Mouse (Mus musculus) stomach, embryonic 14.5 days (tissue): ENCODE measurements around the gene Dao. TPM values are rescaled to one million over a fixed set of nuclear protein-coding genes. Genes with fewer than 3 reads are reported as not detected.

Experiments
- ATAC-seq: fragments of 200-750 bp; cut with Nextera tagmentation; 2 replicates; pipeline ENCODE4 v1.8.0; 2017; ENCODE audit warnings: low read depth, moderate TSS enrichment; ENCODE audit not compliant: insufficient number of reproducible peaks, insufficient read depth, low FRiP score
- H3K27ac ChIP-seq: fragments of 300-500 bp; sonication (generic); 2 replicates; pipeline ENCODE4 v1.5.1; 2014; ENCODE audit warnings: mild to moderate bottlenecking, low read length, moderate library complexity, mixed read lengths
- H3K27me3 ChIP-seq: fragments of 300-500 bp; sonication (generic); 2 replicates; pipeline ENCODE4 v1.6.1; 2014; ENCODE audit warnings: low read length, control low read depth, mixed read lengths; ENCODE audit not compliant: control insufficient read depth, insufficient read depth
- H3K36me3 ChIP-seq: fragments of 300-500 bp; sonication (generic); 2 replicates; pipeline ENCODE4 v1.6.1; 2014; ENCODE audit warnings: mild to moderate bottlenecking, control low read depth, low read length, moderate library complexity, mixed read lengths; ENCODE audit not compliant: control insufficient read depth, insufficient read depth
- H3K4me1 ChIP-seq: fragments of 300-500 bp; sonication (generic); 2 replicates; pipeline ENCODE4 v1.6.1; 2014; ENCODE audit warnings: low read length, control low read depth, mixed read lengths; ENCODE audit not compliant: control insufficient read depth, insufficient read depth
- H3K4me2 ChIP-seq: fragments of 300-500 bp; sonication (generic); replicated peaks from 2 replicates; pipeline ENCODE4 v1.6.1; 2014; ENCODE audit warnings: low read depth, low read length, control low read depth
- H3K4me3 ChIP-seq: fragments of 300-500 bp; sonication (generic); 2 replicates; pipeline ENCODE4 v1.5.1; 2014; ENCODE audit warnings: low read depth, low read length, control low read depth
- H3K9ac ChIP-seq: fragments of 300-500 bp; sonication (generic); replicated peaks from 2 replicates; pipeline ENCODE4 v1.6.1; 2014; ENCODE audit warnings: low read depth, mild to moderate bottlenecking, control low read depth, low read length, moderate library complexity, mixed read lengths
- H3K9me3 ChIP-seq: fragments of 300-500 bp; sonication (generic); 2 replicates; pipeline ENCODE4 v1.6.1; 2016; ENCODE audit warnings: low read depth, low read length, control low read depth; ENCODE audit not compliant: control insufficient read depth
- WGBS: fragments of 180-500 bp; shearing (Covaris S2); extraction: QIAGEN DNeasy Blood & Tissue Kit; methylation state at CpG from one replicate; pipeline ENCODE4 v1.1.7; 2014; 5-methylcytosine and 5-hydroxymethylcytosine counted together
- polyA plus RNA-seq: library from polyadenylated mRNA; unstranded; fragments of >200 nt; fragmentation: Nextera tagmentation; extraction: Ambion mirVana; gene quantifications from 2 replicates; pipeline ENCODE4 v1.2.1, GENCODE M21; 2014

Dao gene
- polyA plus RNA-seq, 1 experiment from 2014 or later: 0.16 TPM

DNA sequence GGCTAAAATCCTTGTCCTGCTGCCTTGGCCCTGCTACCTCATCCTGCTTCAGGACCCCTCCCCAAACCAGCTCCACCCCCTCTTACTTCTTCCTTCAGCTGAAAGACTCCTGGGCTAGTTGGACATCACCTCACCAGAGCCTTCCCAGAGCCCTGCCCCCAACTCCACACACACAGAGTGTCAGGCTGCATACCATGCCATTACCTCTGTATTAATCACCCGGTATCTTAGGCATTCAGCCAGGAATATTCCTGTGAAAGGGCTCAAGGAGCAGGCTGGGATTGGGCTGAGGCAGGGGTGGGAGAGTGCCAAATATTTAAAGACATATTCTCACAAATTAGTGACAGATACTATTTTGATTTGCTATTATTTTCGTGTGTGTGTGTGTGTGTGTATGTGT lies 7.0 kb upstream of the Dao start:
- H3K27ac ChIP-seq: peak overlapping the region; percentile 33; the same call in 1 of the 2 replicates
- no peaks in the 10 kb centered on the region for H3K36me3 ChIP-seq
- H3K9me3 ChIP-seq: no peaks in the 10 kb centered on the region
- whole genome bisulfite sequencing: 28% methylated on average over 2 of the region's 2 CpGs
- H3K4me2 ChIP-seq: no peak overlapping the region
- H3K4me3 ChIP-seq: no peak overlapping the region
- peaks cover 10% of the 10 kb centered on the region; the same call in 1 of the 2 replicates for H3K4me1 ChIP-seq
- no peak overlapping the region for H3K9ac ChIP-seq
- H3K27me3 ChIP-seq: no peaks in the 10 kb centered on the region
- ATAC-seq: no peak

DNA sequence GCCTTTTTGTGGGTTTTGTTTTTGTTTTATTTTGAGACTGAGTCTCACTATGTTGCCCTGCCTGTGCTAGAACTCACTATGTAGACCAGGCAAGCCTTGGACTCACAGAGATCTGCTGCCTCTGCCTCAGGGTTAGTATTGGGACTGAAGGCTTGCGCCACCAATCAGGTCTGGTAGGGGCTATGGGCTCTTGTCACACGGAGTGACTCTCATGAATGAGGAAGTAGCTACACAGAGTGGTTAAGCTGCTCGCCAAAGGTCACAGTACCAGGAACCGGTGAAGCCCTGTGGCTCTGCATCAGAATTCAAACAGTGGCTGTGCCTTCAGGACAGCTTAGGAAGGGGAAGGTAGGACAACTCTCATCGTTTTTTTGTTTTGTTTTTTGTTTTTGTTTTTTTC lies 4.1 kb upstream of the Dao start:
- Histone ChIP-seq H3K4me3 (no peak overlapping the region), H3K9me3 (no peaks in the 10 kb centered on the region), H3K27ac (no peak overlapping the region), H3K4me1 (0 out of 2 replicates have a peak, but pooled peaks cover under 1% of the 10 kb centered on the region), H3K36me3 (no peaks in the 10 kb centered on the region), H3K4me2 (no peak overlapping the region), H3K9ac (no peak overlapping the region), H3K27me3 (no peaks in the 10 kb centered on the region)
- ATAC-seq: no peak
- WGBS: 60% methylated on average over 5 of the region's 5 CpGs

DNA sequence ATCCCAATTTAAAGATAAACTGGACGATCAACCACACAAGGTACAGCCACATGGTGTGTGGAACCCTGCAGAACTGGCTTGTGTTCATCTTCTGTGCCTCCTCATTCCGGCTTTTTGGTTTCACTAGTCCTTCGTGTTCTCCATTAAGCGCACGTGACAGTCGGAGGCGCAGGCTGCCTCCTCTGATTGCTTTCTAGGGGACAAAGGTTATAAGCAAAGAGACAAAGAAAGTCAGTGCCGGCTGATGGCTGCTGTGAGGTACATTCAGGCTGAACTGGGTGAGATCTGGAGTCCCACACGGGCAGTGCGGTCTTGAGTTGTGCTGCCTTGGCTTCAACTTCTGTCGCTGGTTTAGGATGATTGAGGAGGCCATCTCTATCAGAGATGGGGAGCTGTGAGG lies 1.1 kb downstream of the Dao start:
- no peak overlapping the region for H3K4me2 ChIP-seq
- no peak overlapping the region for H3K27ac ChIP-seq
- no peaks in the 10 kb centered on the region for H3K27me3 ChIP-seq
- H3K4me1 ChIP-seq: no peaks in the 10 kb centered on the region
- H3K9ac ChIP-seq: no peak overlapping the region
- ATAC-seq: no peak
- no peak overlapping the region for H3K4me3 ChIP-seq
- WGBS: 78% methylated on average over 11 of the region's 11 CpGs
- H3K36me3 ChIP-seq: no peaks in the 10 kb centered on the region
- H3K9me3 ChIP-seq: no peaks in the 10 kb centered on the region

DNA sequence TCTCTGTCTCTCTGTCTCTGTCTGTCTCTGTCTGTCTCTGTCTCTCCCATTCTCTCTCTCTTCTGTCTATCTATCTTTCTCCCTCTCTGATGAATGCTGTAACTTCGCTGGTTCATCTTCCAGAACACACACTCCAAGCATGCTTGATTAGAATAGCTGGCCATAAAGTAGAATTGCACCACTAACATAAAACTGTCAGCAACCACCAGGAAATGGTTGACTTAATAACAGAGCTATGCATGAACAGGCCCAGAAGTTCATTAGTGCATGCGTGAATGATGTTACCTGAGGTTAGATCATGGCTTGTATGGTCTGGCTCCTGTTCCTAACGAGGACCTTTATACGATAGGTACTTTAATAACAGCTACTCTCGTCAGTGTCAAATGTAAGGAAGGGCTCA lies 1.6 kb downstream of the Dao start:
- H3K9ac ChIP-seq: no peak overlapping the region
- H3K4me3 ChIP-seq: no peak overlapping the region
- 77% methylated on average over 5 of the region's 5 CpGs for WGBS
- H3K27me3 ChIP-seq: no peaks in the 10 kb centered on the region
- H3K4me2 ChIP-seq: no peak overlapping the region
- no peak for ATAC-seq
- H3K36me3 ChIP-seq: no peaks in the 10 kb centered on the region
- H3K27ac ChIP-seq: no peak overlapping the region
- H3K4me1 ChIP-seq: no peaks in the 10 kb centered on the region
- no peaks in the 10 kb centered on the region for H3K9me3 ChIP-seq

DNA sequence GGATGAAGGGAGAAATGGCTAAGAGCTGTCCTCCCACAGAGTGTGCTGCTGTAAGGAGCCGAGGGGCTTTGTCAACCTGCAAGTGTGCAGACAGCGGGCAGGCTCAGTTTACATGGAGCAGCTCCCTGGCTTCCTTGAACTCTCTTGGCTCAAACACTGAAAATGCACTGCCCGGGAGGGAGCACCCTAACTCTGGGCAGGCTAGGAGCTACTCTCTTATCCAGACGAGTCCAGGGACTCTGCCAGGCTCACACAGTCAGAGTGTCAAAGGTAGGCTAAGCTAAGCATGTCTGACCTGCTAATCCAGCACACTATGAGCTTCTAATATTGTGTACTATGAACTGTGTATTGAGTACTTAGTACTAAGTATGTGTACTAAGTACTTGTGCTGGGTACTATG lies 3.5 kb downstream of the Dao start:
- WGBS: 67% methylated on average over 4 of the region's 4 CpGs
- Histone ChIP-seq H3K9me3 (no peaks in the 10 kb centered on the region), H3K4me3 (no peak overlapping the region), H3K9ac (no peak overlapping the region), H3K27me3 (no peaks in the 10 kb centered on the region), H3K36me3 (no peaks in the 10 kb centered on the region), H3K27ac (no peak overlapping the region), H3K4me1 (no peaks in the 10 kb centered on the region), H3K4me2 (no peak overlapping the region)
- ATAC-seq: no peak

DNA sequence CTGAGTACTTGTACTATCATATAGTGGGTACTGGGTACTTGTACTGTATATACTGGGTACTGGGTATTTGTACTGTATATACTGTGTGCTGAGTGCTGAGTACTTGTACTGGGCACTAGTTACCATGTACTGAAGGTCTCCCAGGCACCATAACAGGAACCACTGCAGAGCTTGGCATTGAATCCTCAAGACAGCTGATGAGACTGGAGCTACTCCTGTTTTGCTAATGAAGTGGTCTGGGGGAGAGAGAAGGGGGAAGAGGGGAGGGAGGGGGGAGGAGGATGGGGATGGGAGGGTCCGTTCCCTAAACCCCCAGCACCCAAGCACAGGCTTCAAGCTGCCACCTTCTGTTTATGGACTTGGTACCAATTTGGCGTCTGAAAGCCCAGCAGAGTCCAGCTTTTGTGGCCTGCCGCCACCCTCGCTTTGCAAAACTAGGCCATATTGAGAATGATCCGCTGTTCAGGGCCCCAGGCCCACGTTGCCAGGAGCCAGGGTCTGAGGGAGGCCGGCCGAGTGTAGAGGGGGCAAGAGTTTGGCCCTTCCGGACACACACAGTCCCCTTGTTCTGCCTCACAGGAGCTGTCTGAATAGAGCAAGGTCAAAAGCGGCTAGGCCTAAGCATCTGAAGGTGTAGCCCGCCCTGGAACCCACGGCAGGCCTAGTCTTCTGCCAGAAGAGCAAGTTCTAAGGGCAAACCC lies 4.4 kb downstream of the Dao start:
- no peak for ATAC-seq
- H3K4me1 ChIP-seq: no peaks in the 10 kb centered on the region
- no peak overlapping the region for H3K4me3 ChIP-seq
- H3K27me3 ChIP-seq: no peaks in the 10 kb centered on the region
- H3K9me3 ChIP-seq: no peaks in the 10 kb centered on the region
- no peak overlapping the region for H3K27ac ChIP-seq
- no peak overlapping the region for H3K4me2 ChIP-seq
- 81% methylated on average over 12 of the region's 12 CpGs for WGBS
- no peaks in the 10 kb centered on the region for H3K36me3 ChIP-seq
- H3K9ac ChIP-seq: no peak overlapping the region

DNA sequence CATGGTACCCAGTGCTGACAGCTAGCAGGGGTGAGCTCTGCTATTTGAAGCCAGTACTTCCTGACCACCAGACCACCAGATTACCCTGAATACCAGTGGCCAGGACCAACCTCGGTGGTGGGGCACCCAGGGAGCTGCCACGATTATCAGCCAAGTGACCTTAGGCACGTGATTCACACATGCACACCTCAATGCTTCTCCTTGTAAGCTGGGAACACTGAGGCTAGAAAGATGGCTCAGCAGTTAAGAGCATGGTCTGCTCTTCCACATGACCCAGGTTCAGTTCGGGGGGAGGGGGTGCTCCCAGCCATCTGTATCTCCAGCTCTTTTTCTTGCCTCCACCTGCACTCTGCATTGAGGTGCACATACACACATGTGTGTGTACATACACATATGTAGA lies 5.5 kb downstream of the Dao start:
- Histone ChIP-seq H3K36me3 (no peaks in the 10 kb centered on the region), H3K9me3 (no peaks in the 10 kb centered on the region), H3K4me2 (no peak overlapping the region), H3K27me3 (no peaks in the 10 kb centered on the region), H3K4me3 (no peak overlapping the region), H3K4me1 (no peaks in the 10 kb centered on the region), H3K27ac (no peak overlapping the region), H3K9ac (no peak overlapping the region)
- 67% methylated on average over 4 of the region's 4 CpGs for WGBS
- ATAC-seq: no peak

DNA sequence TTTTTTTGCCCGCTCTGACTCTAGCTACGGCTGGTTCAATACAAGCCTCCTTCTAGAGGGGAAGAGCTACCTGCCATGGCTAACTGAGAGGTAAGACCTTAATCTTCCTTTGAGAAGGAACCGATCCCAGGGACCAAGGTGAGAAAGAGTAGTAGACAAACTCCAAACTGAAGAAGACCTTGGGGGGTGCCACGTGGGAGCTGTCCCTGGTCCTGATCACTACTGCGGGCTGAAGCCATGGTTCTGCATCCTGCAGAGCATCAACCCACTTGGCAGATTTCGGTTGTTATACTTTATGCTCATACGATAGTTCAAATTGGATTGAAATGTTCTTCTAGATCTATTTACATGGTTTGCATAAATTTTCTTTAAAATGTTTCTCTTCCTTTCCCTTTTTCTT lies 11.6 kb downstream of the Dao start:
- H3K27ac ChIP-seq: no peak overlapping the region
- H3K27me3 ChIP-seq: no peaks in the 10 kb centered on the region
- ATAC-seq: no peak
- no peak overlapping the region for H3K9ac ChIP-seq
- H3K4me1 ChIP-seq: no peaks in the 10 kb centered on the region
- WGBS: 63% methylated on average over 7 of the region's 7 CpGs
- no peaks in the 10 kb centered on the region for H3K36me3 ChIP-seq
- H3K4me3 ChIP-seq: no peak overlapping the region
- H3K9me3 ChIP-seq: no peaks in the 10 kb centered on the region
- H3K4me2 ChIP-seq: no peak overlapping the region

DNA sequence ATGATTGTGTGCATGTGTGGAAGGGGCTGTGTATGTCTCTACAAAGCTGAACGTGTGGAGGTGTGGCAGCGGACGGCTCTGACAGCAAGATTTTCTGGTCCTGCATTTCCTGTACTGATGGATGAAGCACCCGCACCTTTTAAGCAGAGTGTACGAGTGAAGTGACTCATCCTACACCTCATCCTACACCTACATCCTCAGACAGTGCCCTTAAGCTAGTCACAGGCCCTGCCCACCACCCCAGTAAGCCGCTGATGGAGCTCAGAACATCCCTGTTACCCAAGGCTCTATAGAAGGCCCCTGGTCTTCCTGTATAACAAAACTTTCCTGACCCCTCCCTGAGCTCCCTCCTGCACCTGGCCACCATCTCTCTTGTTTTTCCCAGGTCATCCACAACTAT lies 20.9 kb downstream of the Dao start:
- no peak for ATAC-seq
- H3K9me3 ChIP-seq: no peaks in the 10 kb centered on the region
- H3K4me3 ChIP-seq: no peak overlapping the region
- no peak overlapping the region for H3K27ac ChIP-seq
- 57% methylated on average over 6 of the region's 6 CpGs for WGBS
- no peak overlapping the region for H3K9ac ChIP-seq
- H3K27me3 ChIP-seq: no peaks in the 10 kb centered on the region
- no peaks in the 10 kb centered on the region for H3K36me3 ChIP-seq
- no peak overlapping the region for H3K4me2 ChIP-seq
- no peaks in the 10 kb centered on the region for H3K4me1 ChIP-seq
